Mouse (Mus musculus): ENCODE results near the gene Sult1d1.

GRCm38 (mm10) chr5:87532288-87532687 lies 36.5 kb downstream of the Sult1d1 start:
- no peak for TF ChIP-seq CTCF (conservative IDR thresholded peaks at IDR 0.05; ENCODE audit: insufficient read depth, insufficient read length, low read depth, low read length)
- no peak for TF ChIP-seq POLR2A (IDR thresholded peaks at IDR 0.05; ENCODE audit: low read depth, low read length)

Data from kidney, adult 2 months (tissue).